Mouse (Mus musculus): ENCODE data around the gene Aqp9. TPM values are rescaled to one million over a fixed set of nuclear protein-coding genes. Genes with fewer than 3 reads are reported as not detected.
"Not testable (repeated sequence)": the region's sequence is repeated elsewhere in the genome, so short reads cannot be mapped to it uniquely, and the experiment has no call there.

Aqp9 gene
- polyA plus RNA-seq, 1 experiment, result not detected

DNA sequence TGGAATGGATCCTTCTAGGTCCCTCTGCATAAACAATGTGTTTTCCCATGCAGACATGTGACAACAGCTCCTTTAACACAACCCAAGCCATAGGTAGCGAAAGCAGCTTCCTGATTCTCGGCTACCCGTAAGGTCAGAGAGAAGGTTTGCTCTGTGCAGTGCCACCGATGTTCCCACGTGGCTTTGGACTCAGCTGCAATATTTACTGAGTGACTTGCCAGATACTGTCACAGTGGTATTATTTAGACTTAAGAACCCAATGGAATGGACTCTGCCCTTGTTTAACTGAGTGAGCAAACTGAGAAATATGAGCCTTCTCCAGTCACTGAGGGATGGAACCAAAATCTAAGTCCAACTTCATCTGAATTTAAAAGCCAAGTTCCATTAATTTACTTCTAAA, 35.3 kb downstream of the Aqp9 start:
- Histone ChIP-seq H3K4me3 (ENCODE audit: insufficient read depth, low read depth, low read length) (no peak overlapping the region), H3K27ac (ENCODE audit: insufficient read depth, low read depth, low read length) (no peak overlapping the region), H3K4me1 (ENCODE audit: control insufficient read depth, insufficient read depth, low read length) (no peaks in the 10 kb centered on the region)
- 92% methylated on average over 5 of the region's 5 CpGs for WGBS
- no peak for TF ChIP-seq POLR2A (IDR thresholded peaks at IDR 0.05; ENCODE audit: insufficient read depth, low read depth, low read length)
- TF ChIP-seq CTCF (IDR thresholded peaks at IDR 0.05; ENCODE audit: insufficient read depth, low read depth, low read length), result no peak

DNA sequence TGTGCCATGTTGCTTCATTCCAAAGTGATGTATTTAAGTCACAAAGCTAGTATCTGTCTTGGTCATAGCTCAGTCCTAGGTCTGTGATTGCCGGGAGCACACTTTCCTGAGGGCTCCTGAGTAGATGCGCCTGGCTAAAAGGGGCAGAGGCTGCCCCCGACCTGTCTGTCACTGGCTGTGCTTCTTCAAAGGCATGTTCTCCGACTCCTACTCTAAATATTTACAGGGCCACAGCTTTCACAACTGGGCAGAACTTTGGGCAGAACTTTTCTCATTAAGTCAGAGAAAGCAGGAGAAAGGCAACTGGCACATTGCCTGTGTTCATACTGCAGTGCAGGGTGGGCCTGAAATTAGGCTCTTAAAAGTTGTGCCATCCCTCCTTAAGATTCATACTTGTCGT, 36.7 kb downstream of the Aqp9 start:
- H3K27ac ChIP-seq (ENCODE audit: insufficient read depth, low read depth, low read length), result no peak overlapping the region
- TF ChIP-seq POLR2A (IDR thresholded peaks at IDR 0.05; ENCODE audit: insufficient read depth, low read depth, low read length) (no peak), CTCF (IDR thresholded peaks at IDR 0.05; ENCODE audit: insufficient read depth, low read depth, low read length) (no peak)
- H3K4me3 ChIP-seq (ENCODE audit: insufficient read depth, low read depth, low read length), result no peak overlapping the region
- no peaks in the 10 kb centered on the region for H3K4me1 ChIP-seq (ENCODE audit: control insufficient read depth, insufficient read depth, low read length)
- WGBS, result 66% methylated on average over 5 of the region's 5 CpGs

GRCm38 (mm10) chr9:71128911-71129310, 39.6 kb downstream of the Aqp9 start:
- WGBS, result 47% methylated on average over 5 of the region's 5 CpGs
- Histone ChIP-seq H3K4me3 (ENCODE audit: insufficient read depth, low read depth, low read length) (no peak overlapping the region), H3K4me1 (ENCODE audit: control insufficient read depth, insufficient read depth, low read length) (no peaks in the 10 kb centered on the region), H3K27ac (ENCODE audit: insufficient read depth, low read depth, low read length) (no peak overlapping the region)
- TF ChIP-seq CTCF (IDR thresholded peaks at IDR 0.05; ENCODE audit: insufficient read depth, low read depth, low read length) (no peak), POLR2A (IDR thresholded peaks at IDR 0.05; ENCODE audit: insufficient read depth, low read depth, low read length) (no peak)

GRCm38 (mm10) chr9:71126205-71126604, 42.3 kb downstream of the Aqp9 start:
- Histone ChIP-seq H3K4me3 (ENCODE audit: insufficient read depth, low read depth, low read length) (no peak overlapping the region), H3K27ac (ENCODE audit: insufficient read depth, low read depth, low read length) (no peak overlapping the region), H3K4me1 (ENCODE audit: control insufficient read depth, insufficient read depth, low read length) (no peaks in the 10 kb centered on the region)
- TF ChIP-seq CTCF (IDR thresholded peaks at IDR 0.05; ENCODE audit: insufficient read depth, low read depth, low read length) (no peak), POLR2A (IDR thresholded peaks at IDR 0.05; ENCODE audit: insufficient read depth, low read depth, low read length) (no peak)
- WGBS, result 31% methylated on average over 2 of the region's 2 CpGs

- not testable (repeated sequence) for H3K27ac ChIP-seq (ENCODE audit: insufficient read depth, low read depth, low read length); H3K4me3 ChIP-seq (ENCODE audit: insufficient read depth, low read depth, low read length); H3K4me1 ChIP-seq (ENCODE audit: control insufficient read depth, insufficient read depth, low read length)
- 84% methylated on average over 8 of the region's 8 CpGs for WGBS
Measured at GRCm38 (mm10) chr9:71123095-71123494, 45.4 kb downstream of the Aqp9 start.

GRCm38 (mm10) chr9:71120924-71121323, 47.6 kb downstream of the Aqp9 start:
- TF ChIP-seq CTCF (IDR thresholded peaks at IDR 0.05; ENCODE audit: insufficient read depth, low read depth, low read length) (no peak), POLR2A (IDR thresholded peaks at IDR 0.05; ENCODE audit: insufficient read depth, low read depth, low read length) (no peak)
- 85% methylated on average over 9 of the region's 9 CpGs for WGBS
- H3K4me3 ChIP-seq (ENCODE audit: insufficient read depth, low read depth, low read length), result no peak overlapping the region
- H3K27ac ChIP-seq (ENCODE audit: insufficient read depth, low read depth, low read length), result no peak overlapping the region
- H3K4me1 ChIP-seq (ENCODE audit: control insufficient read depth, insufficient read depth, low read length), result no peaks in the 10 kb centered on the region

DNA sequence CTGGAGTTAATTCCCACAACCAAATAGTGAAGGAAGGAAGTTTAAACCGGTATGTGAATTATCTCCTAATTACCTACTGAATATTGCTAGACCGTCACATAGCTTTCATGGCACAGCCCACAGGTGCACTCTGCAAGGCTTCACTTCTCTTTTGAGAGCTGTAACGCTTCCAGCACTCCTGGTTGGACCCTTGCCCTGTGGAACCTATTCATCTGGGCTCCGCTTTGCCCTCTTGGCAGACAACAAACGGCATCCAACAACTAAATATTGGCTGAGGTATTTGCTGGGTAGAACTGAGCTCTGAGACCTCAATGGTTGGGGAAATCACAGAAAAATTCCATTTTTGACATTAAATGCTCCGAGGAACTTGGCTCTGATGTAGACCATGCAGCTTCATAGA, 55.3 kb downstream of the Aqp9 start:
- 51% methylated on average over 6 of the region's 6 CpGs for WGBS
- TF ChIP-seq CTCF (IDR thresholded peaks at IDR 0.05; ENCODE audit: insufficient read depth, low read depth, low read length), result no peak
- no peak for TF ChIP-seq POLR2A (IDR thresholded peaks at IDR 0.05; ENCODE audit: insufficient read depth, low read depth, low read length)
- Histone ChIP-seq H3K4me3 (ENCODE audit: insufficient read depth, low read depth, low read length) (no peak overlapping the region), H3K27ac (ENCODE audit: insufficient read depth, low read depth, low read length) (no peak overlapping the region), H3K4me1 (ENCODE audit: control insufficient read depth, insufficient read depth, low read length) (no peaks in the 10 kb centered on the region)

GRCm38 (mm10) chr9:71103521-71103920, 65.0 kb downstream of the Aqp9 start:
- 92% methylated on average over 5 of the region's 5 CpGs for WGBS

DNA sequence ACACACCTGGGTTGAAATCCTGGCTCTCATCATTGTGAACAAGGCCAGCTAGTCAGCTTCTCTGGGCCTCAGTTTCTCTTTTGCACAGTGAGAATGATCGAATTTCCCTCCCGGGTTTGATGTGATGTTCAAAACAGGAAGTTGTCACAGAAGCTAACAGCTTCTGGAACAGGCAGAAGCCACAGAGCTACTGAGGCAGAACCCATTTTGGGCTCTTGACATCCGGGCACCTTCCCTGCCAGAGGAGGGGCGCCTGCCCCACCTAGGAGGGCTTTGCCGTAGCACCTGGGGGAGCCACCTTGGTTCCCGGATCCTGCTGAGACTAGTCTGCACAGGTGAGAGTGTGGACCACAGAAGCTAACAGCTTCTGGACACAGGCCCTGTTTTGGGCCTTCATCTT, 74.4 kb downstream of the Aqp9 start:
- WGBS, result 92% methylated on average over 6 of the region's 6 CpGs
- H3K4me3 ChIP-seq (ENCODE audit: insufficient read depth, low read depth, low read length), result no peak overlapping the region
- no peaks in the 10 kb centered on the region for H3K4me1 ChIP-seq (ENCODE audit: control insufficient read depth, insufficient read depth, low read length)
- no peak for TF ChIP-seq POLR2A (IDR thresholded peaks at IDR 0.05; ENCODE audit: insufficient read depth, low read depth, low read length)
- no peak for TF ChIP-seq CTCF (IDR thresholded peaks at IDR 0.05; ENCODE audit: insufficient read depth, low read depth, low read length)
- H3K27ac ChIP-seq (ENCODE audit: insufficient read depth, low read depth, low read length), result no peak overlapping the region

More at GRCm38 (mm10) chr9:71103521-71103920, 65.0 kb downstream of the Aqp9 start:
- Histone ChIP-seq H3K4me3 (ENCODE audit: insufficient read depth, low read depth, low read length) (no peak overlapping the region), H3K4me1 (ENCODE audit: control insufficient read depth, insufficient read depth, low read length) (no peaks in the 10 kb centered on the region), H3K27ac (ENCODE audit: insufficient read depth, low read depth, low read length) (no peak overlapping the region)
- TF ChIP-seq POLR2A (IDR thresholded peaks at IDR 0.05; ENCODE audit: insufficient read depth, low read depth, low read length) (no peak), CTCF (IDR thresholded peaks at IDR 0.05; ENCODE audit: insufficient read depth, low read depth, low read length) (no peak)

DNA sequence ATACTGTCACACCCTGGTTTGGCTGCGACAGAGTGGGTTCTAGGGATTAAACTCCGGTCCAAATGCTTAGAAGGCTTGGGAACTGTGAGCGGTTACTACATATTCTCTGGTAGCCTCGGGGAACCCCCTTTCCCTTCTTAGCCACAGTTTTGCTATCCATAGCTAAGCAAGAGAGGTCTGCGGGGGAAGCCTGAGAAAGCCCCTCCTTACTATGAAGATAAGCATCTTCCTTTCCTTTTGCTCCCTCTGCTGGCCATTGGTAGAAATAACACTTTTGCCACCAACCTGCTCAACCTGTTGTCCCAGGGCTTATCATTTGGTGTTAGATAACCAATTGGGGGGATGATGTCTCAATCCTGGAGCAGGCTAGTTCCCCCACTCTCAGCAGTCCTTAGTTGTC, 76.4 kb downstream of the Aqp9 start:
- TF ChIP-seq CTCF (IDR thresholded peaks at IDR 0.05; ENCODE audit: insufficient read depth, low read depth, low read length), result no peak
- no peak for TF ChIP-seq POLR2A (IDR thresholded peaks at IDR 0.05; ENCODE audit: insufficient read depth, low read depth, low read length)
- Histone ChIP-seq H3K4me1 (ENCODE audit: control insufficient read depth, insufficient read depth, low read length) (no peaks in the 10 kb centered on the region), H3K4me3 (ENCODE audit: insufficient read depth, low read depth, low read length) (no peak overlapping the region), H3K27ac (ENCODE audit: insufficient read depth, low read depth, low read length) (no peak overlapping the region)
- WGBS, result 54% methylated on average over 5 of the region's 5 CpGs

Measured in olfactory bulb, adult 2 months (tissue).